Mouse (Mus musculus) left cerebral cortex, adult 11 months (tissue): ENCODE measurements at regions not wholly inside any gene's neighbourhood (a gene's known extent, or its start where the extent isn't known, plus 50 kb on each side); places are given as distances from the start of the nearest gene placed in this dataset.
A peak's percentile ranks its signal among the peaks of the same experiment; 100 is the strongest.

Experiments
- DNase-seq: peaks from one replicate; pipeline ENCODE4 v3.0.0; 2022; ENCODE audit warnings: low spot score

- no peak for DNase-seq
Observed at GRCm38 (mm10) chr9:74342176-74342575, 232.0 kb downstream of the Wdr72 start.

GRCm38 (mm10) chr9:74345027-74345426, 234.9 kb downstream of the Wdr72 start:
- no peak for DNase-seq

- no peak for DNase-seq
Observed at GRCm38 (mm10) chr9:74348776-74349175, 238.6 kb downstream of the Wdr72 start.

- DNase-seq, result no peak
Observed at GRCm38 (mm10) chr9:74365930-74366438, 255.8 kb downstream of the Wdr72 start.

GRCm38 (mm10) chr9:74376191-74376590, 266.0 kb downstream of the Wdr72 start:
- DNase-seq, result no peak

- no peak for DNase-seq
Observed at GRCm38 (mm10) chr9:74377204-74377603, 267.0 kb downstream of the Wdr72 start.

- no peak for DNase-seq
Observed at GRCm38 (mm10) chr9:74384206-74384896, 274.2 kb downstream of the Wdr72 start.

GRCm38 (mm10) chr9:74425594-74425993, 315.4 kb downstream of the Wdr72 start:
- DNase-seq, result no peak

- DNase-seq, result no peak
Observed at GRCm38 (mm10) chr9:74449981-74450380, 339.8 kb downstream of the Wdr72 start.

- DNase-seq, result no peak
Observed at GRCm38 (mm10) chr9:74461084-74461483, 350.9 kb downstream of the Wdr72 start.

GRCm38 (mm10) chr9:74476830-74477229, 366.7 kb downstream of the Wdr72 start:
- DNase-seq, result no peak

- DNase-seq, result no peak
Observed at GRCm38 (mm10) chr9:74479273-74479672, 369.1 kb downstream of the Wdr72 start.

GRCm38 (mm10) chr9:74513887-74514286, 347.8 kb upstream of the Onecut1 start:
- no peak for DNase-seq

- DNase-seq, result no peak
Observed at GRCm38 (mm10) chr9:74528550-74528949, 333.2 kb upstream of the Onecut1 start.

GRCm38 (mm10) chr9:74530317-74530716, 331.4 kb upstream of the Onecut1 start:
- peak; percentile 8 for DNase-seq

GRCm38 (mm10) chr9:74530748-74531147, 331.0 kb upstream of the Onecut1 start:
- no peak for DNase-seq

- no peak for DNase-seq
Observed at GRCm38 (mm10) chr9:74531986-74532385, 329.7 kb upstream of the Onecut1 start.

GRCm38 (mm10) chr9:74534976-74535375, 326.7 kb upstream of the Onecut1 start:
- DNase-seq, result no peak

GRCm38 (mm10) chr9:74556116-74556515, 305.6 kb upstream of the Onecut1 start:
- DNase-seq, result no peak

GRCm38 (mm10) chr9:74592757-74593156, 269.0 kb upstream of the Onecut1 start:
- DNase-seq, result no peak

GRCm38 (mm10) chr9:74593970-74594369, 267.8 kb upstream of the Onecut1 start:
- DNase-seq, result no peak

- no peak for DNase-seq
Observed at GRCm38 (mm10) chr9:74604415-74604814, 257.3 kb upstream of the Onecut1 start.

GRCm38 (mm10) chr9:74621957-74622356, 239.8 kb upstream of the Onecut1 start:
- no peak for DNase-seq

- DNase-seq, result no peak
Observed at GRCm38 (mm10) chr9:74645394-74645793, 216.3 kb upstream of the Onecut1 start.
